Mouse (Mus musculus): ENCODE data around the gene Map1b.

Gene Map1b

GRCm38 (mm10) chr13:99485861-99486260 is 30.5 kb downstream of the Map1b start:
- no peak for DNase-seq

GRCm38 (mm10) chr13:99485331-99485733 is 31.0 kb downstream of the Map1b start:
- no peak for DNase-seq

GRCm38 (mm10) chr13:99484905-99485304 is 31.4 kb downstream of the Map1b start:
- no peak for DNase-seq

- no peak for DNase-seq
These were observed 32.9 kb downstream of the Map1b start for GRCm38 (mm10) chr13:99483433-99483832.

- peak; percentile 17 to 23 for DNase-seq
These were observed 40.9 kb downstream of the Map1b start for GRCm38 (mm10) chr13:99475488-99475887.

- DNase-seq: no peak
These were observed 41.3 kb downstream of the Map1b start for GRCm38 (mm10) chr13:99475033-99475432.

GRCm38 (mm10) chr13:99474108-99474507 is 42.2 kb downstream of the Map1b start:
- DNase-seq: no peak

- no peak for DNase-seq
These were observed 44.3 kb downstream of the Map1b start for GRCm38 (mm10) chr13:99472028-99472427.

- DNase-seq: no peak
These were observed 46.3 kb downstream of the Map1b start for GRCm38 (mm10) chr13:99470084-99470483.

- no peak for DNase-seq
These were observed 48.1 kb downstream of the Map1b start for GRCm38 (mm10) chr13:99468267-99468666.

- no peak for DNase-seq
These were observed 49.5 kb downstream of the Map1b start for GRCm38 (mm10) chr13:99466811-99467315.

- DNase-seq: no peak
These were observed 50.3 kb downstream of the Map1b start for GRCm38 (mm10) chr13:99466064-99466463.

- no peak for DNase-seq
These were observed 51.8 kb downstream of the Map1b start for GRCm38 (mm10) chr13:99464551-99464950.

GRCm38 (mm10) chr13:99461886-99462285 is 54.5 kb downstream of the Map1b start:
- no peak for DNase-seq

- DNase-seq: no peak
These were observed 56.7 kb downstream of the Map1b start for GRCm38 (mm10) chr13:99459612-99460011.

GRCm38 (mm10) chr13:99458658-99459386 is 57.5 kb downstream of the Map1b start:
- peak in 1 of 2 experiments; percentile 19 for DNase-seq

GRCm38 (mm10) chr13:99454977-99455376 is 61.4 kb downstream of the Map1b start:
- DNase-seq: no peak

GRCm38 (mm10) chr13:99452444-99452843 is 63.9 kb downstream of the Map1b start:
- no peak for DNase-seq

- no peak for DNase-seq
These were observed 65.1 kb downstream of the Map1b start for GRCm38 (mm10) chr13:99451276-99451675.

GRCm38 (mm10) chr13:99450766-99451165 is 65.6 kb downstream of the Map1b start:
- peak; percentile 20 to 35 for DNase-seq

- DNase-seq: no peak
These were observed 66.8 kb downstream of the Map1b start for GRCm38 (mm10) chr13:99449547-99449946.

GRCm38 (mm10) chr13:99448278-99448677 is 68.1 kb downstream of the Map1b start:
- DNase-seq: no peak

GRCm38 (mm10) chr13:99447403-99448199 is 68.7 kb downstream of the Map1b start:
- DNase-seq: peak in 1 of 2 experiments; percentile 9

GRCm38 (mm10) chr13:99447002-99447401 is 69.3 kb downstream of the Map1b start:
- no peak for DNase-seq
